Mouse (Mus musculus) kidney, adult 2 months (tissue): ENCODE measurements around the gene Gm28230.

Experiments
- CTCF ChIP-seq: fragments of 200-500 bp; conservative IDR thresholded peaks from 2 replicates; pipeline ENCODE4 v1.5.1; 2011; ENCODE audit warnings: low read depth, mild to moderate bottlenecking, control low read depth, low read length, moderate library complexity, mixed read lengths; ENCODE audit not compliant: insufficient read depth, insufficient read length
- POLR2A ChIP-seq: fragments of 200-500 bp; IDR thresholded peaks from one replicate; pipeline ENCODE4 v1.6.1; 2011; ENCODE audit warnings: low read depth, low read length, control low read depth

DNA sequence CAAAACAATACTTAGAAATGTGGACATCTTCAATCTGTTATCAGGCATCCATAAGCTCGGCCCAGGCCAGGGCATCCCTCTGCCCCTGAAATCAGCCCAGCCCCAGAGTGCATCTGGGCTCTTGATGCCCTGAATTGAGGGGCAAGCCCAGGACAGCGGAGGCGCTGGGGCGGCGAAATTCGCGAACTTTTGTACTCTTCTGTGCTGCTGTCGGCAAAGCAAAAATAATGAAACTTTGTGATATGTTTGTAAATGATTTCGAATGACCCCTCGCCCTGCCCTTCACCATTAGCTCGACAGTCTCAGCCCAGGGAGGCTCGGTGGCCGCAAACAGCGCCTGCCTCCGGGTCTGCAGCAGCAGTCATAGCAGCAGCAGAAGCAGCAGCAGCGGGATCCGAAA is 1.4 kb upstream of the Gm28230 start:
- no peak for TF ChIP-seq POLR2A
- no peak for TF ChIP-seq CTCF
